Mouse (Mus musculus): ENCODE measurements around the gene Eppin.

The Eppin gene

DNA sequence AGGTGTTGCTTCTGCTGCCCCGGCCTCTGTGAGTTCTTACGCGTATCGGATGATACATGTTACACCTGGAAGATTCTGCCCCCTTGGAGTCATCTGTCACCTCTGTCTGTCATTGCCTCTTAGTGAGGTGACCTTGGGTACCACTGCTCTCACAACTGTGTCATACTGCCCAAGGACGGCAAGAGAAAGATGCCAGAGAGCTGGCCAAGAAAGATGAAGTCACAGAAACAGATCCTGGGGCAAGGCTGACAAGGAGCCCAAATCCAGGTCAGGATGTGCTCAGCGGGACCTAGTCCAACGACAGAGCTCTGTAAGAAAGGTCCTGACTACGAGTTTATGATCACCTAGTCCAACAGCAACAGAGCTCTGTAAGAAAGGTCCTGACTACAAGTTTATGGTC lies 33.3 kb downstream of the Eppin start:
- DNase-seq (ENCODE audit: low read depth, low spot score) = no peak

DNA sequence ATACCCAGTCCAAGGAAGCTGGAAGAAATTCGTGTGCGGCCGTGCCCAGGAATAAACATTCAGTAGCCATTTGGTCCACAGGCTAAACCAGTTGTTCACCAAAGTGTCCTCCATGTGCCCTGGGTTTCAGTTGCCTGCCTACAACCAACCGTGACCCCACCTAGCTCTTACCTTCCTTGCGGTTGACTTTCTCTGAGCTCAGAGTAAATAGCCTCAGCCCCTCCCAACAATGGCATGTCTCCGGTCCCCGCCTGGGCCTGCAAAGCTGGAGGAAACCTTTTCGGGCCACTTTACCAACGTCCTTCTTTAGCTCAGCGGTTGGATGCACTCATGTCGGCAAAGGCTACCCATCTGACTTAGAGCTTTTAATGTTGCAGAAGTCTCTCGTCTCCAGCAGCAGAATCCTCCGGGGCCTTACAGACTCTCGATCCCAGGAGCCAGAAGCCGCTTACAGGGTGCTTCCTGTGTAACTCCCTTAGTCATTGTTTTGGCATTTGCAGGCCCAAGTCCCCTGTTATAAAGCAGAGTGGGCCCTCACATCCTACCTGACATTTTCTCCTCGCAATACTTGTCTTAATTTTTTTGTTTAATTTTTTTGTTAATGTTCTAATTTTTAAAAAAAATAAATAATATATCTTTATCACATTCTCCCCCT lies 34.3 kb downstream of the Eppin start:
- no peak for DNase-seq (ENCODE audit: low read depth, low spot score)

DNA sequence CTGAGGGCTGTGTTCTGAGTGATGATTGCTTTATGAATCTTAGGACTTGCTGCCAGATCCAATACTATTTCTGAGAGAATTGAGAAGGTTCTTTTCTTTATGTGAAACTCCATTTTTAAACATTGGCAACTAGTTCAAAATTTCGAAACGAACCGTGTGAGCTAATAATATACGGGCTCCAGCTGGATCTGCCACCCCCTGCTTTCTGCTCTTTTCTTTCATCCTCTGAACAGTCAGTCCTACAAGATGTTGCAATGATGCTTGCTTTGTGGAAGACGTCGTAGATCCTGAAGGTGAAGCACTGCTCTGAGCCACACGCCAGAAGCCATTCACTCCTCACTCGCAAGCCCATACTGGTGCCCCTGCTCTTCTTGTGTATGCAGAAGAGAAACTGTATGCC lies 35.0 kb downstream of the Eppin start:
- DNase-seq (ENCODE audit: low read depth, low spot score) = no peak

DNA sequence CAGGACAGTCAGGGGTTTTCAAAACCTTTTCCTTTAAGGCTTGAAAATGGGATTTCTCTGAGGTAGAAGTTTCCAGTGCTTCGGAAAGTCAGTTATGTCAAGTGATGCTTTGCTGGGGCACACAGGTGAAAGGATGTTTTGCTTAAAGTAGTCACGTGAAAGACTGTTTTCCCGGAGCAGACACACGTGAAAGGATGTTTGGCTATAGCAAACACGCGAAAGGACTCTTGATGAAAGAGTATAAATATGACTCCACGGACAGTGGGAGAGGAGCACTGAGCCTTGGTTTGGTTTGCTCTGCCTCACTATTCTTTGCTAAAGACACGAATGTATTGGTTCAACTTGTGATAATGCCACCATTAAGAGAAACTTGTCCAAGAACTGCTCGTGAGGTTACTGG lies 41.9 kb downstream of the Eppin start:
- no peak for DNase-seq (ENCODE audit: low read depth, low spot score)

DNA sequence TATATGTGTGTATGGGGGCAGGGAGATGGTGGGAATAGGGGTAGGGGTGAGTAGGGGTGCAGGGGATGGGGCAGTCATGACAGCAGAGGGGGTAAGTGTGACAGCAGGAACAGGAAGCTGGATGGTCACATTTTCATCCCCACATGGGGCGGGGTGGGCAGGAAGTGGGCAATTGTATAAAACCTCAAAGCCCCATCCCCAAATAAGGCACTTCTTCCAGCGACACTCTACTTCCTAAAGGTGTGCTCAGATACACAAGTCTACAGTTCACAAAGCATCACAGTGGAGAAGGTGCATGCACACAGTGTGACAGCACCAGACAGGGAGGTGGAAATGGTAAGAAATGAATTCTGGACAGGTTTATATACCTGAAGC lies 42.5 kb downstream of the Eppin start:
- no peak for DNase-seq (ENCODE audit: low read depth, low spot score)

DNA sequence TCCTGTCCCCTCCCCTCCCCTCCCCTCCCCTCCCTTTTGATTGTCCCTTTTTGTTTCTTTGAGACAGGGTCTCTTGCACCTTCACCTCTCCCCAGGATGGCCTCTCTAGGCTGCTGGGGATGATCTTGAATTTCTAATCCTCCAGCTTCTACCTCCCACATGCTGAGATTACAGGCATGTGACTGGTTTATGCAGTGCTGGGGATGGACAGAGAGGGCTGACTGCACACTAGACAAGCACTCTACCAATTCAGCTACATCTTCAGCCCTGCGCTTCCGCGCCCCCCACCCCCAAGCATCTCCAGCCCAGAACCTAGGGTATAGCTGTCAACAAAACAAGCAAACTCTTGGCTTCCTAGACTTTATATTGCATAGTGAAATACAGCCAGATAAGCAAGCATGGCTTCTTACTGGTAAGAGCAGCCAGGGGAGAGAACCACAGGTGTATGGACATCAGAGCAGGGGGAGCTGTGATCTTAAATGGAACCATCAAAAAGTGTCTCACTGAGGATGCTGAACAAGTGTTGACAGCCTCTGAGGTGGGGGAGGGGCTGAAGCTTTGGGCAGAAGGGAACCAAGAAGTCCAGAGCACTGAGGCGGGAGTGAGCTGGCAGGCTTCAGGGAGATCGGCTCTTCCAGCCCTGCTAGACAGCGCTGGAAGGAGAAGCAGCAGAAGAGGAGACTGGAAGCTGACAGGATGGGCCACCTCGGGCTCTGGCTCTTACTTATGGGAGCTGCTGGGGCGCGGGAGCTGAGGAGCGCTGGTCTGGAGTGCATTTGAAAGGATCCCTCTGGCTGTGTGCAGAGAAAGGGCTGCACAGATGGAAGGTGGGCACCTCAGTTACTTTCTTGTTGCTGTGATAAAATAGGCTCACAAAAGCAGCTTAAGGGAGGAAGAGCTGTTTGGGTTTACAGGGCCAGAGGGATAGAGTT lies 43.2 kb downstream of the Eppin start:
- no peak for DNase-seq (ENCODE audit: low read depth, low spot score)

DNA sequence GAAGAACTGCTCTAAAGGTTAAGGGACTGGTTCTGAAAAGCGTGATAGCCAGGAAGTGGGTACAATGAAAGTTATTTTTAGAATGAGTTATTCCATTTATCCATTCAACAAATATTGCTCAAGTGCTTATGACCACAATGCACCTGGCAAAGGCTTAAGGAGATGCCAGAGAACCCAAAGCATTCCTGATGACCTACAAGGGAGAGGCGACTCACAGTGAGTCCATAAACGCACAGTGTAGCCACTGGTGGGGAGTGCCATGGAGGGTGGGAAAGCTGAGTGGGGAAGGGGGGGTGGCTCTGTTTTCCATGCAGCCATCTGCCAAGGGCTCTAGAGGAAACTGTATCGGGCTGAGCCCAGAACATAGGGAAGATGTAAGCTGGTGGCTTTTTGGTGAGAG lies 44.1 kb downstream of the Eppin start:
- no peak for DNase-seq (ENCODE audit: low read depth, low spot score)

DNA sequence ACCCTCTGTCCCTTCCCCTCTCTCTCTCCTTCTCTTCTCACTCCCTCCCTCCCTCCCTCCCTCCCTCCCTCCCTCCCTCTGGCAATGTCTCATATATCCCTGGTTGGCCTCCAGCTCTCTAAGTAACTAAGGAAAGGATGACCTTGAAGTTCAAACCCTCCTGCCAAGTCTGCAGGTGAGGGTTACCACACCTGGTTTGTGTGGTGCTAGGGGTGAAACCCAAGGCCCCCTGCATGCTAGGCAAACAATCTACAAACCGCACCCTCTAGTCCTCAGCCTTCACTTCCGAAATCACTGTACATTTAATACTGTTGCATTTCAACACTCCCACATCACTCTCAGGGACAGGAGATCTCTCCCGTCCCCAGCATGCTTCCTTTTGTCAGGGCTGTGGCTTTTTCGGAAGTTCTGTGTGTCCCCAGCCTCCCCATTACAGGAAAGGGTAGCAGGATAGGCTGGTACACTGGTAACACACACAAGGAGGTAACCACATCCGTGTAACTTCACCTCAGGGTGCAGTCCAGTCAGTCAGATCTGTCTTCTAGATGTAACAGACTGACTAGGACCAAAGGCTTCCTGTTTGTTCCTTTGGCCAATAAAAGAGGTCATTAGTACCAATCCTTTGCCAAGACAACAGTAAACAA lies 48.8 kb downstream of the Eppin start:
- no peak for DNase-seq (ENCODE audit: low read depth, low spot score)

DNA sequence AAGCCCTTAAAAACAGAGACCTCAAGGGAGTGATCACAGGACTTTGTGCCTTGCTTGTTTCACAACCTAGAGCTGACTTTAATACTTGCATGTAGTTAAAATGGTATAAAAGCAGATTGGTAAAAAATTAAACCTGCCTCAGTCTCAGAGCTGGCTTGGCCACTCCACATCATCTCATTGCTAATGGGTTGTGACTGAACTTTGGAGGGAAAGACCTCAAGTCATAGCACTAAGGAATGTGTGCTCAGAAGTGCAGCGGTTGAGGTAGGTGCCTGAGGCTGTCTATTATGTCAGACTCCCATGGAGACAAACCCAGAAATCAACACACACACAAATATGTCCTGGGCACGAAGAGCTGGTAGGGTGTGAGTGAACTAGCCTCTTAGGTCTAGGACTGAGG lies 49.6 kb downstream of the Eppin start:
- no peak for DNase-seq (ENCODE audit: low read depth, low spot score)

DNA sequence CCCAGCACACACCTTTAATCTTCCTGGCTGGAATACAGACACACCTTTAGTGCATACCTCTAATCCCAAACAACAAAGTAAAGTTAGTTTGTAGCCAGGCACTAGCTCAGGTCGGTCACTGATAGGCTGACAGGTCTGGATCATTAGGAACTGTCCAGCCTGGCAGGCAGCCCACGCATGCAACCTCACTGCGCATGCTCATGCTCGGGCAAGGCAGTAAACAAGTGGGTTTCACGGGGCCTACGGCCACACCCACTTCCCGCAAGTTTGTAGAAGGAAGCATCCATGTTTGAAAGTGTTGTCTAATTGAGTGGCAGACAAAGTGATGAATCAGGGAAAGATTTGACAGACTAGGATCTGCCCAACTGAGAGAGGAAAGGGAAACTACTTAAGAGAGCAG lies 50.8 kb downstream of the Eppin start:
- DNase-seq (ENCODE audit: low read depth, low spot score) = no peak

DNA sequence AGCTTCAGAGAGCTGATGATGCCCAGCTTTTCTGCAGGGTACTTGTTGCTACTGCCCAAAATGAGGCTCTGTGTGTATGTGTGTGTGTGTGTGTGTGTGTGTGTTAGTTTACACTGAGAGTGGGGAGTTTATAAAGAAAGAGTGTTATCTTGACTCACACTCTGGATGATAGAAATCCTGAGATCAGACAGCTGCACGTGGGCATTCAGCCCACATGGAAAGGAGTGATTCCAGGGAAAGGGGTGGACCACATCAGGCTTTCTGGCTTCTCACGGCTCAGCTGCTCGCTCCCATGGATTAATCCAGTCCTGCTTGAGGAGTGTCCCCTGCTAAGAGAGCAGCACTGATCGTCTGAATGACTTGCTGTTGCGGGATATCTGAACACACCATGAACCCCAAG lies 51.3 kb downstream of the Eppin start:
- no peak for DNase-seq (ENCODE audit: low read depth, low spot score)

DNA sequence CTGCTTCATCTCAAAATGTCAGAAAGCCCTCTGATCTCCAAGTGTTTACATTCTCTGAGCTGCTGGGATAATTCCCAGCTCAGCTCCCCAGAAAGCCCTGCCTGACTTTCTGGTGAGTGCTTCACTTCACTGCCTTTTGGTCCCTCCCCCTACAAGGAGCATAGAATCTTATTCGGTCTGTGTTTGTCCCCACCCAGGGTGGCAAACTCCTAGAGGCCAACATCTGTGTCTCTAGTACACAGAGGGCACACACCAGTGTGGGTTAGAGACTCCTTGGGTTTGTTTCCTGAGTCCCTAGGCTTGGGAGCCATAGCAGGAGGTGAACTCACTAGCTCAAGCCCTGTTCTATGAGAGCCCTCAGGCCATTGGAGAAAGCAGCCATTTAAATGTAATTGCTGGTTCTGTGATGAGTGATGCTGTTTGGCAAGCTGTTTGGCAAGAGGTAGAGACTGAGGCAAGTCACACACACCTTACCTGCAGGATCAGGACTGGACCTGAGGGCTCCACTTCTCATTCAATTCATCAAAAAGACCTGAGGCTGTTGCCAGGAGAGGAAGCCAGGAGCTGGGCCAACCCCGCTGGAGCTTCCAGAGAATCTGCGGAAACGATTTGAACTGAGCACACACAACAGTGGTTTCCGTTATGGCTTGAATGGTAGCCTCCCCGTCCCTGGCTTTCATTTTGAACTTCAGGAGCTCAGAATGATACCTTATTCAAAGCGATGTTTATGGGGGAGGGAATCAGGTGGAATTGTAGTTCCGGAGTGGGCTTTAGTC lies 52.6 kb downstream of the Eppin start:
- DNase-seq (ENCODE audit: low read depth, low spot score) = no peak

All from c-Kit-negative CD71-positive TER-119-positive erythroid progenitor cells, embryonic 14.5 days (primary cell).